Mouse (Mus musculus) heart, embryonic 14.5 days (tissue): Measurements from ENCODE around the gene Mlh3. TPM values are rescaled to one million over a fixed set of nuclear protein-coding genes. Genes with fewer than 3 reads are reported as not detected.

Experiments used
- ATAC-seq: fragments of 200-750 bp; cut with Nextera tagmentation; 2 replicates; pipeline ENCODE4 v1.8.0; 2017; ENCODE audit warnings: low read depth, moderate TSS enrichment; ENCODE audit not compliant: insufficient number of reproducible peaks, insufficient read depth, low FRiP score
- H3K27ac ChIP-seq, 2 experiments: fragments of 200-500 bp in 1 of 2; fragments of 300-500 bp in 1 of 2; sonication (generic) in 1 of 2; replicated peaks in 1 of 2; 2 replicates each; pipeline ENCODE4 v1.5.1; 2012 to 2014; ENCODE audit warnings: low read depth in 2 of 2, low read length in 2 of 2, control low read depth in 1 of 2, mild to moderate bottlenecking in 1 of 2, mixed read lengths in 1 of 2; ENCODE audit not compliant: control insufficient read depth in 1 of 2, insufficient read depth in 1 of 2
- H3K27me3 ChIP-seq: fragments of 300-500 bp; sonication (generic); 2 replicates; pipeline ENCODE4 v1.6.1; 2014; ENCODE audit warnings: mild to moderate bottlenecking, low read length, control low read depth; ENCODE audit not compliant: control insufficient read depth, insufficient read depth
- H3K36me3 ChIP-seq: fragments of 300-500 bp; sonication (generic); 2 replicates; pipeline ENCODE4 v1.6.1; 2014; ENCODE audit warnings: mild to moderate bottlenecking, control low read depth, low read length, mixed read lengths; ENCODE audit not compliant: control insufficient read depth, insufficient read depth
- H3K4me1 ChIP-seq, 2 experiments: fragments of 200-500 bp in 1 of 2; fragments of 300-500 bp in 1 of 2; sonication (generic) in 1 of 2; 2 replicates each; pipeline ENCODE4 v1.6.1; 2012 to 2014; ENCODE audit warnings: low read length in 2 of 2, control low read depth in 1 of 2, mixed read lengths in 1 of 2; ENCODE audit not compliant: control insufficient read depth in 2 of 2, insufficient read depth in 2 of 2
- H3K4me2 ChIP-seq: fragments of 300-500 bp; sonication (generic); 2 replicates; pipeline ENCODE4 v1.6.1; 2014; ENCODE audit warnings: mild to moderate bottlenecking, low read length
- H3K4me3 ChIP-seq, 2 experiments: fragments of 200-500 bp in 1 of 2; fragments of 300-500 bp in 1 of 2; sonication (generic) in 1 of 2; 2 replicates each; pipeline ENCODE4 v1.5.1; 2012 to 2014; ENCODE audit warnings: low read length in 2 of 2, mild to moderate bottlenecking in 2 of 2, control low read depth in 1 of 2, low read depth in 1 of 2, moderate library complexity in 1 of 2; ENCODE audit not compliant: control insufficient read depth in 1 of 2, insufficient read depth in 1 of 2
- H3K9ac ChIP-seq: fragments of 300-500 bp; sonication (generic); 2 replicates; pipeline ENCODE4 v1.6.1; 2014; ENCODE audit warnings: mild to moderate bottlenecking, low read length
- H3K9me3 ChIP-seq: fragments of 300-500 bp; sonication (generic); 2 replicates; pipeline ENCODE4 v1.6.1; 2016; ENCODE audit warnings: low read length, control low read depth; ENCODE audit not compliant: control insufficient read depth
- WGBS: fragments of 180-500 bp; shearing (Covaris S2); extraction: QIAGEN DNeasy Blood & Tissue Kit; methylation state at CpG from one replicate; pipeline ENCODE4 v1.1.7; 2014; 5-methylcytosine and 5-hydroxymethylcytosine counted together
- polyA plus RNA-seq: library from polyadenylated mRNA; unstranded; fragments of >200 nt; fragmentation: Nextera tagmentation; extraction: Ambion mirVana; gene quantifications from 2 replicates; pipeline ENCODE4 v1.2.1, GENCODE M21; 2014

Gene Mlh3
- polyA plus RNA-seq, 1 experiment from 2014 or later = 6.2 TPM

GRCm38 (mm10) chr12:85196191-85196590 lies 74.2 kb downstream of the Mlh3 start:
- H3K4me2 ChIP-seq = no peak overlapping the region
- 66% methylated on average over 10 of the region's 10 CpGs for WGBS
- no peak overlapping the region for H3K4me3 ChIP-seq
- no peak overlapping the region for H3K27ac ChIP-seq
- 0 out of 2 replicates have a peak, but pooled peaks cover 5% of the 10 kb centered on the region for H3K27me3 ChIP-seq
- H3K9ac ChIP-seq = no peak overlapping the region
- no peaks in the 10 kb centered on the region for H3K9me3 ChIP-seq
- H3K36me3 ChIP-seq = no peaks in the 10 kb centered on the region
- ATAC-seq = no peak
- peaks cover 34 to 43% of the 10 kb centered on the region in 2 experiments for H3K4me1 ChIP-seq

DNA sequence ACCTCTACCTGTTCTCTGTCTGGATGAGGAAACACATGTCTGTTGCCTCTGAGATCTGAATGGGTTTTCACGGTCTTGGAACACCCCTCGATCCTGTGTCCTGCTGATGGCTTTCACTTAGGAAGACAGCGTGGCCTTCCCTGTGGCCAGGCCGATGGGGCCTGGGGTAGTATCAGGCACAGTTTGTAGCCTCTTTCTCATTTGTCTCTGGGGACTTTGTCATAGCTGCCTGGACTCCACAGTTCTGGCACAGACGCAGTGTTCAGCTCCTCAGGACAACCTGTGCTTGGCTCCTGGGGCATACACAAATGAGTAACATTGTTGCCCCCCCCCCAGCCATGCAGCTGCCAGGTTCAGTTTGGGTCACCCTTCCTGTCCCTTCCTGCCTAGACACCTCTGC lies 75.3 kb downstream of the Mlh3 start:
- no peak overlapping the region for H3K9ac ChIP-seq
- H3K4me3 ChIP-seq = no peak overlapping the region
- no peaks in the 10 kb centered on the region for H3K36me3 ChIP-seq
- H3K27ac ChIP-seq = peak overlapping the region in 1 of 2 experiments; percentile 4; a peak in 1 of 4 replicates
- no peaks in the 10 kb centered on the region for H3K9me3 ChIP-seq
- no peak for ATAC-seq
- no peak overlapping the region for H3K4me2 ChIP-seq
- peaks cover 33 to 42% of the 10 kb centered on the region in 2 experiments for H3K4me1 ChIP-seq
- H3K27me3 ChIP-seq = 0 out of 2 replicates have a peak, but pooled peaks cover 5% of the 10 kb centered on the region
- WGBS = 63% methylated on average over 5 of the region's 5 CpGs

- Histone ChIP-seq H3K4me2 (no peak overlapping the region), H3K9me3 (no peaks in the 10 kb centered on the region), H3K9ac (no peak overlapping the region), H3K4me3 (no peak overlapping the region), H3K27me3 (0 out of 2 replicates have a peak, but pooled peaks cover 5% of the 10 kb centered on the region), H3K4me1 (peaks cover 33 to 42% of the 10 kb centered on the region in 2 experiments), H3K27ac (peak overlapping the region; percentile 4 to 17; a peak in 2 of 4 replicates), H3K36me3 (no peaks in the 10 kb centered on the region)
- WGBS = 5% methylated on average over 4 of the region's 4 CpGs
- ATAC-seq = 0 out of 2 replicates have a peak, but pooled peaks have one; percentile 31
Measured at GRCm38 (mm10) chr12:85194623-85195018, 75.8 kb downstream of the Mlh3 start.

DNA sequence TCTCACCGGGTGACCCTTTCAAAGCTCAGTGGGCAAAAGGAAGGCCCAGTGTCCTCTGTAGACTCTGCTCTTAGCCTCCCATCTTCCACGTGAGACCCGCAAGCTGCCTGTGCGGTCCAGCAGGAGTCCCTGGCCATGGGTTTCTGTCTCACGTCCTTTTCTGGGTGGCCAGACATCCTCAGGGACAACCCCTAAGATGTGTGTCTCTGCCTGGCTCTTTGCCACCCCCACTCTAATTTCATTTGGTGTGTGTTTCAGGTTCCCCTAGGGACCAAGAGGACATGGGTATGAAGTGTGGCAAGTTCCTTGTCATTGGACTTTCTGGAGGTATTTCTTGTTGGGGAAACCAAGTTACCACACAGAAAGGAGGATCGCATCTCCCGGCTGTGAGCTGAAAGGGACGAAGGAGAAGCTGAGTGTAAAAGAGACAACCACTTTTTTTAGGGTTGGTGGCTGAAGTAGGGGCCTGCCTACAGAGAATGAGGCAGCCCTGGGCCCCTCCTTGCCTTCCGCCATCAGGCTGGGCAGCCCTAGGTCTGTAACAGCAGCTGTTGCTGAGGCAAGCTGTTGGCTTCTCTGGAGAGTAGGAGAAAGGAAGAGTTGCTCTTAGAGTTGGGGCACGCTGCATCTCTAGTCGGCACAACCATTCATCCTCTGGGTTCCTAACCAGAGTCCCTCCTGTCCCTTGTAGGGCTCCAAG lies 76.3 kb downstream of the Mlh3 start:
- H3K9me3 ChIP-seq = peaks cover 3% of the 10 kb centered on the region; the same call in 1 of the 2 replicates
- no peak overlapping the region for H3K4me3 ChIP-seq
- peak overlapping the region; percentile 4 to 17; a peak in 2 of 4 replicates for H3K27ac ChIP-seq
- WGBS = 88% methylated on average over 11 of the region's 11 CpGs
- no peak overlapping the region for H3K4me2 ChIP-seq
- 0 out of 2 replicates have a peak, but pooled peaks cover 5% of the 10 kb centered on the region for H3K27me3 ChIP-seq
- no peaks in the 10 kb centered on the region for H3K36me3 ChIP-seq
- no peak overlapping the region for H3K9ac ChIP-seq
- no peak for ATAC-seq
- peaks cover 33 to 42% of the 10 kb centered on the region in 2 experiments for H3K4me1 ChIP-seq

DNA sequence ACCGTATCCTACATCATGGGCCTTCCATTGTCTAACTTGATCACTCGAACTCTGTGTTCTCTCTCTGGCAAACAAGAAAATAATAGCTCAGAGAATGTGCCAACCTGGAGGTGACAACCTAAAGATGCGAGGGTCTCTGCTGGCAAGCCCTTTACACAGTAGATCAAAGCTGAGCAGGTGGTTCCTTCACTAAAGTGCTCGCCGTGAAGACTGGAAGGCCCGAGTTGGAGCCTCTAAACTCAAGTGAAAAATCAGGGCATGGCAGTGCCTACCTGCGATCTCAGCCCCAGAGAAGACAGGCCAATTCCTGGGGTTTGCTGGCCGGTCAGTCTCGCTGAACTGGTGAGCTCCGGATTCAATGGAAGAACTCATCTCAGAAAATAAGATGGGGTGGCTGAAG lies 77.3 kb downstream of the Mlh3 start:
- H3K4me1 ChIP-seq = peaks cover 33 to 42% of the 10 kb centered on the region in 2 experiments
- 84% methylated on average over 10 of the region's 10 CpGs for WGBS
- no peak overlapping the region for H3K9ac ChIP-seq
- H3K9me3 ChIP-seq = peaks cover 3% of the 10 kb centered on the region; the same call in 1 of the 2 replicates
- H3K36me3 ChIP-seq = no peaks in the 10 kb centered on the region
- H3K4me2 ChIP-seq = no peak overlapping the region
- 0 out of 2 replicates have a peak, but pooled peaks cover 5% of the 10 kb centered on the region for H3K27me3 ChIP-seq
- no peak for ATAC-seq
- H3K4me3 ChIP-seq = no peak overlapping the region
- no peak overlapping the region for H3K27ac ChIP-seq

GRCm38 (mm10) chr12:85192461-85193108 lies 77.8 kb downstream of the Mlh3 start:
- peak; percentile 31; the same call in 1 of the 2 replicates for ATAC-seq
- H3K9ac ChIP-seq = no peak overlapping the region

DNA sequence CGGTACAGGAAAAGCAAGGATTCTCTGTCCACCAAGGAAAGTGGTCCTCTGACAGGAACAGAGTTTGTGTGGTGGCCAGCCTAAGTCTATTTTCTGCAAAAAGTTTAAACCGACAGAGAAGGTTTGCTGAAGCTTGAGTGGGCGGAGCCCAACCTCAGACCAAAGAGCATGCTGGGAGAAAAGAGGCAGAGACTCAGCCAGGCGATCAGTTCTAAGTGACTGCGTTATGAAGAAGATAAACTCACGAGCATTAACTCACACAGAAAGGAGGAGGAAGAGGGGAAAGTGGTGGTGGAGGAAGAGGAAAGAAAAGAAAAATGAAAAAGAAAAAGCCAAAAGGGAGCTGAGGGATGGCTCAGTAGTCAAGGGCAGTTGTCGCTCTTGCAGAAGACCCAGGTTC lies 80.1 kb downstream of the Mlh3 start:
- WGBS = 72% methylated on average over 7 of the region's 7 CpGs
- H3K36me3 ChIP-seq = no peaks in the 10 kb centered on the region
- no peak overlapping the region for H3K27ac ChIP-seq
- peaks cover 3% of the 10 kb centered on the region; the same call in 1 of the 2 replicates for H3K9me3 ChIP-seq
- no peak for ATAC-seq
- H3K9ac ChIP-seq = no peak overlapping the region
- no peak overlapping the region for H3K4me3 ChIP-seq
- H3K4me1 ChIP-seq = peaks cover 30 to 31% of the 10 kb centered on the region in 2 experiments
- 0 out of 2 replicates have a peak, but pooled peaks cover 5% of the 10 kb centered on the region for H3K27me3 ChIP-seq
- no peak overlapping the region for H3K4me2 ChIP-seq

More at GRCm38 (mm10) chr12:85192461-85193108, 77.8 kb downstream of the Mlh3 start:
- H3K27me3 ChIP-seq = 0 out of 2 replicates have a peak, but pooled peaks cover 5% of the 10 kb centered on the region
- no peak overlapping the region for H3K4me2 ChIP-seq
- no peaks in the 10 kb centered on the region for H3K36me3 ChIP-seq
- H3K4me3 ChIP-seq = no peak overlapping the region
- WGBS = 30% methylated on average over 19 of the region's 19 CpGs
- H3K4me1 ChIP-seq = peaks cover 33 to 40% of the 10 kb centered on the region in 2 experiments
- peaks cover 3% of the 10 kb centered on the region; the same call in 1 of the 2 replicates for H3K9me3 ChIP-seq
- H3K27ac ChIP-seq = 0 out of 4 replicates have a peak overlapping the region, but pooled peaks of 1 of the 2 experiments have one; percentile 24
